Mouse (Mus musculus): ENCODE data around the gene Ttc26. TPM values are rescaled to one million over a fixed set of nuclear protein-coding genes. Genes with fewer than 3 reads are reported as not detected.
"Not testable (repeated sequence)": the region's sequence is repeated elsewhere in the genome, so short reads cannot be mapped to it uniquely, and the experiment has no call there.

The Ttc26 gene
- polyA plus RNA-seq, 1 experiment from 2014 or later: 13.2 TPM

GRCm38 (mm10) chr6:38347875-38348274 lies 33.4 kb upstream of the Ttc26 start:
- ATAC-seq: no peak
- in situ Hi-C loops (cut with MboI; ENCODE audit: low pct_unique_long_range_greater_than_20kb): no loop called here
- no peak for DNase-seq (ENCODE audit: low read depth, low spot score)
- ChIA-PET CTCF (no interaction called here), POLR2A (no interaction called here)
- no peak for TF ChIP-seq CTCF (IDR thresholded peaks at IDR 0.05)
- no peaks in the 10 kb centered on the region for H3K27me3 ChIP-seq

DNA sequence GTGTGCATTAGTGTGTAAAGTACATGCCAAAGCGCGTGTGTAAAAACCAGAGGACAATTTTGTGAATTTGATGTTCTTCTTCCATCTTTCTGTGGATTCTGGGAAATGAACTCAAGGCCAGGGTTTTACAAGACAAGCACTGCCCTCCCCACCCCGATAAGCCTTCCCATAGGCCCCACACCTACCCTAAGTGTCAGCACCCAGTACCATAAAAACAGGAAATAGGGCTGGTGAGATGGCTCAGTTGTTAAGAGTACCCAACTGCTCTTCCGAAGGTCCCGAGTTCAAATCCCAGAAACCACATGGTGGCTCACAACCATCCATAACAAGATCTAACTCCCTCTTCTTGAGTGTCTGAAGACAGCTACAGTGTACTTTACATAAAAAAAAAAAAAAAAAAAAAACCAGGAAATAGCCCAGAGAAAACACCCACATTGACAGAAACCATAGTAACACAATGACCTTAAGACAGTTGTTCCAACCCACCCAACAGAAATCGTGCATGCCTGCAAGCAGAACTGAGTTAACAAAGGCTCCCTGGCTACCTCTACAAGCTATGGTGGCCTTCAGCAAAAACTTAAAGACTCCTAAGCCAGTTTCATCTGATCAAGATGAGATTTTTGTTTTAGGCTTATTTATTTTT lies 32.3 kb upstream of the Ttc26 start:
- ATAC-seq (no peak), DNase-seq (ENCODE audit: low read depth, low spot score) (no peak)
- no peak for TF ChIP-seq CTCF (IDR thresholded peaks at IDR 0.05)
- ChIA-PET CTCF (no interaction called here), POLR2A (interaction anchor here (0.6 kb wide), 1 partner anchor 49 kb away, joined by 4 read pairs; no protein-coding TSS in a partner anchor)
- H3K27me3 ChIP-seq: no peaks in the 10 kb centered on the region
- in situ Hi-C loops (cut with MboI; ENCODE audit: low pct_unique_long_range_greater_than_20kb): no loop called here

DNA sequence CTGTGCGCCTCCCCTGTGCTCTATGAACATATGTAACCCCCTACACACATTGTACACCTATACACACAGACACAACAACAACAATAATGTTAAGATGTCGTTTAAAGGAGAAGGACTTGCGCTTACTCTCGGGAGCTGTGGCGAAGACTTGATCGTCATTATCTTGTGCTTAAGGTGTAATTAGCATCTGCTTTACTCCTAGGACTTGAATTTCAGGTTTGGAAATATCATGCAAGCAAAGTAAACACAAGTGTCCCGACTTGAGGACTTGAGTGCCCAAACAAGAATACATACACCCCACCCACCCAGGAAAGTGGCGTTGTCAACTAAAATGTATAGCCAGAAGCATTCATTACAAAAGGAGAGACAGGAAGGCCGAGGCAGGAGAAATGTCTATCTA lies 31.5 kb upstream of the Ttc26 start:
- POLR2A ChIA-PET: no interaction called here
- ATAC-seq (no peak), DNase-seq (ENCODE audit: low read depth, low spot score) (no peak)
- in situ Hi-C loops (cut with MboI; ENCODE audit: low pct_unique_long_range_greater_than_20kb): no loop called here
- TF ChIP-seq CTCF (IDR thresholded peaks at IDR 0.05): no peak
- no peaks in the 10 kb centered on the region for H3K27me3 ChIP-seq
- CTCF ChIA-PET: no interaction called here

- POLR2A ChIA-PET: no interaction called here
- no peak for DNase-seq (ENCODE audit: low read depth, low spot score)
- H3K27me3 ChIP-seq: no peaks in the 10 kb centered on the region
- CTCF ChIA-PET: no interaction called here
- in situ Hi-C loops (cut with MboI; ENCODE audit: low pct_unique_long_range_greater_than_20kb): no loop called here
- ATAC-seq: no peak
- TF ChIP-seq CTCF (IDR thresholded peaks at IDR 0.05): no peak
These were observed 29.3 kb upstream of the Ttc26 start for GRCm38 (mm10) chr6:38351930-38352329.

- no peak for TF ChIP-seq CTCF (IDR thresholded peaks at IDR 0.05)
- DNase-seq (ENCODE audit: low read depth, low spot score) (no peak), ATAC-seq (no peak)
- H3K27me3 ChIP-seq: no peaks in the 10 kb centered on the region
- POLR2A ChIA-PET: interaction anchor here (0.6 kb wide), 1 partner anchor 94 kb away, joined by 4 read pairs; no protein-coding TSS in a partner anchor
- in situ Hi-C loops (cut with MboI; ENCODE audit: low pct_unique_long_range_greater_than_20kb): no loop called here
- CTCF ChIA-PET: no interaction called here
These were observed 28.8 kb upstream of the Ttc26 start for GRCm38 (mm10) chr6:38352451-38352850.

DNA sequence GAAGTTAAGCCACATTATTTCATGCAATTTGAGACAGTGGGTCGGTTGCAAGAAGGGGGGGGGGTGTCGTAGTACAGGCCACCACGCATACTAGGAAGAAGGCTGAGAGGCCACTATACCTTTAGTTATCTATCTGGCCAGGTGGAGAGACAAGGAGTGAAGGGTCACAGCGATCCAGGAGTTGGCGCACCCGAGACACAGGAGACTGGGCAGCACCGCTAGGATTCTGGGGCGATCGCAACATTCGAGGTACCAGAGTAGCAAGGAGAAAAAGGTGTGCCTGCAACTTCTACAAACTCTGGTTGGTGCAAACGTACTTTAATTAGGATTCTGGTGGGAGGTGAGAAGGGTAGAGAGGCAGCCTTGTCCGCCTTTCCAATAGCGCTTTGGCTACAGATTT lies 28.1 kb upstream of the Ttc26 start:
- DNase-seq (ENCODE audit: low read depth, low spot score): no peak
- ATAC-seq: no peak
- ChIA-PET POLR2A (interaction anchor here (0.6 kb wide), 1 partner anchor 94 kb away, joined by 4 read pairs; no protein-coding TSS in a partner anchor), CTCF (no interaction called here)
- no peaks in the 10 kb centered on the region for H3K27me3 ChIP-seq
- TF ChIP-seq CTCF (IDR thresholded peaks at IDR 0.05): no peak
- in situ Hi-C loops (cut with MboI; ENCODE audit: low pct_unique_long_range_greater_than_20kb): no loop called here

DNA sequence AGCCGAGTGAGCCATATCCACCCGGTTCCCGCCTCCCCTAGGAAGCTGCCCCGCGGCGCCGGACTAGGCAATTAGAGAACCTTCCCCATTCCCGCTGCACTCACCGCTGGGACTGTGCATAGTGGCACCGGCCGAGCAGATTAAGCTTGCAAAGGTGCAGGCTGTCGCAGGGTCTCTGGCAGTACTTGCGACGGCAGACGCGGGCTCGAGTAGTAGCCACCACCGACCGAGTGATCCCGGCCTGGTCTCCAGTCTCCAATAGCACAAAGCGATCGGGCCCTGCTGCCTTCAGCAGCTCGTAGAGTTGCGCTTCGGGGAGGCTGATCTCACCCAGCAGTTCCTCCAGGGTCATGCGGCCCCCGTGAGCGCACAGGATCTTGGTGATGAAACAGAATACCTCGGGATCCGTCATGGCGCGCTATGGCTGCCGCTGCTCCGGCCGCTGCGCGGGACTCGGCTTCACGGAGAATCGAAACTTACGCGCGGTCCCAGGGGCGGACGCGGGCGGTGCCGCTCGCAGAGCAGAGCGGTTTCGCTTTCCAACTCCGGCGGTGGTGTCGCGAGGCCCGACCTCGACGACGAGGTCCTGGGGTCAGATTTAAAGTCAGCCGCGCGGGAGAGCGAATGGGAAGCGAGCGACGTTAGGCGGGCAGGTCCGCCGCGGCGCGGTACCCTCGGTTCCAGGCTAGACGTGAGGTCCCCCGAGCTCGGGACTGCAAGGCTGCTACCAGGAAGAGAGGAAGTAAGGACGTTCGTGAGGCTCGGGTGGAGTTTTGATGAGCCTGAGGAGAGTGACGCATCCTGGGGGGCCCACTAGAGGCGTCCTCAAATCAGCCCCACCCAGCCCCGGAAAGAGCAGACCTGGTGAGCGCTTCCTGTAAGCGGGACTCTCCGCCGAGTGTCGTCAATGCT lies 27.2 kb upstream of the Ttc26 start, which contains the start of gene Zc3hav1:
TSS of gene Zc3hav1 (minus strand) at position 793 of the 912 bp plus-strand sequence.
- ATAC-seq (peak; percentile 88), DNase-seq (ENCODE audit: low read depth, low spot score) (peak; percentile 15)
- POLR2A ChIA-PET: interaction anchor here (1.6 kb wide), 1 partner anchor 10 kb away, joined by 3 read pairs; no protein-coding TSS in a partner anchor
- no peaks in the 10 kb centered on the region for H3K27me3 ChIP-seq
- in situ Hi-C loops (cut with MboI; ENCODE audit: low pct_unique_long_range_greater_than_20kb): no loop called here
- CTCF ChIA-PET: no interaction called here
- no peak for TF ChIP-seq CTCF (IDR thresholded peaks at IDR 0.05)

GRCm38 (mm10) chr6:38354723-38355353 lies 26.4 kb upstream of the Ttc26 start:
- no peak for DNase-seq (ENCODE audit: low read depth, low spot score)
- peak; percentile 8 for ATAC-seq
- TF ChIP-seq CTCF (IDR thresholded peaks at IDR 0.05): no peak
- CTCF ChIA-PET: no interaction called here
- no peaks in the 10 kb centered on the region for H3K27me3 ChIP-seq
- in situ Hi-C loops (cut with MboI; ENCODE audit: low pct_unique_long_range_greater_than_20kb): no loop called here
- POLR2A ChIA-PET: interaction anchor here (1.6 kb wide), 1 partner anchor 10 kb away, joined by 3 read pairs; no protein-coding TSS in a partner anchor

- in situ Hi-C loops (cut with MboI; ENCODE audit: low pct_unique_long_range_greater_than_20kb): no loop called here
- no peak for DNase-seq (ENCODE audit: low read depth, low spot score)
- H3K27me3 ChIP-seq: no peaks in the 10 kb centered on the region
- ATAC-seq: no peak
- ChIA-PET POLR2A (no interaction called here), CTCF (no interaction called here)
- TF ChIP-seq CTCF (IDR thresholded peaks at IDR 0.05): no peak
These were observed 25.9 kb upstream of the Ttc26 start for GRCm38 (mm10) chr6:38355354-38355823.

- TF ChIP-seq CTCF (IDR thresholded peaks at IDR 0.05): no peak
- DNase-seq (ENCODE audit: low read depth, low spot score) (no peak), ATAC-seq (no peak)
- CTCF ChIA-PET: no interaction called here
- no peaks in the 10 kb centered on the region for H3K27me3 ChIP-seq
- POLR2A ChIA-PET: no interaction called here
- in situ Hi-C loops (cut with MboI; ENCODE audit: low pct_unique_long_range_greater_than_20kb): no loop called here
These were observed 25.4 kb upstream of the Ttc26 start for GRCm38 (mm10) chr6:38355862-38356261.

DNA sequence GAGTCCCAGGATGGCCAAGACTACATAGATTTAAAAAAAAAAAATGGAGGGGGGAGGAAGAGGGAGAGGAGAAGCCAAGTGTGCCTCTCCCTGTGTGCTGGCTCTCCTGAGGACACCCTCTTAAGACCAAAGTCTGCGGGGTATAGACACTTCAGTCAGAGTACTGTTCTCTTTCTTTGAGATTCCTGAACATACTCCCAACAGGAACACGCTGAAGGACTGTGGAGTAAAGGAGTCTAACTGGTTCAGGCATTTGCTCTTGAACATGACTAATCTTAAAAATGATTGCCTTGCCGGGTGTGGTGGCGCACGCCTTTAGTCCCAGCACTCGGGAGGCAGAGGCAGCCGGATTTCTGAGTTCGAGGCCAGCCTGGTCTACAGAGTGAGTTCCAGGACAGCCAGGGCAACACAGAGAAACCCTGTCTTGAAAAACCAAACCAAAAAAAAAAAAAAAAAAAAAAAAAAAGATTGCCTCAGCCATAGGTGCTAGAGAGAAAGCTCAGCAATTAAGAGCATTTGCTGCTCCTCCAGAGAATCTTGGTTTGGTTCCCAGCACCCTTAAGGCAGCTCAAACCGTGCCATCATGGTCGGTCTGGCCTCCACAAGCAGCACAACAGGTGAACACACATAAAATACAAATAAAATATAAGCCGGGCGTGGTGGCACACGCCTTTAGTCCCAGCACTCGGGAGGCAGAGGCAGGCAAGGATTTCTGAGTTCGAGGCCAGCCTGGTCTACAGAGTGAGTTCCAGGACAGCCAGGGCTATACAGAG lies 24.4 kb upstream of the Ttc26 start:
- DNase-seq (ENCODE audit: low read depth, low spot score); in situ Hi-C loops (cut with MboI; ENCODE audit: low pct_unique_long_range_greater_than_20kb); H3K27me3 ChIP-seq; POLR2A ChIA-PET; ATAC-seq: not testable (repeated sequence)
- CTCF ChIA-PET: interaction anchor here (0.6 kb wide), 1 partner anchor 68 kb away, joined by 3 read pairs; no protein-coding TSS in a partner anchor
